In the genomic region with DNA sequence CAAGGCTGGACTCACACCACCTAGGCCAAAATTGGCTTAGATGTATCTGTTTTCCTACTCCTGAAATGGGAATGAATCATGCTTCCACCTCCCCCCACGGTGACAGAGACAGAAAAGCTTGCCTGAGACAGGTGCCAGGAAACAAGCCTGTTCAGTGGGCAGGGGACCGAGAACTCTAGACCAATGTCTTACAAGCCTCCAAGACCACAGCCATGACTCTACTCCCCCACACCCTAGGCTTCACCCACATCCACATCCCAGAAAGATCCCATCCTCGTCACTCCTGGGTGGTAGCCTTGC, we compare ENCODE assay signal across 9 mouse cellular contexts. TPM values are rescaled to one million over a fixed set of nuclear protein-coding genes. Genes with fewer than 3 reads are reported as not detected.
DNase-seq lines count a peak whose midpoint lies in the region; ATAC-seq and TF ChIP-seq lines count a peak whose summit lies in the region.
"Had no signal": no experiment of that assay in that cellular context is flagged by ENCODE, and none has a peak within 500 bp of the region (broad histone marks: within the 10 kb centered on the region; RNA-seq: fewer than 3 reads in every experiment).

No protein-coding gene starts in this region.

- peak overlapping the region; percentile 30; the same call in 1 of the 2 replicates for H3K4me2 ChIP-seq in heart, embryonic 11.5 days
- H3K4me2 ChIP-seq in lung, postnatal 0 days (replicated peaks; ENCODE audit: low read depth, low read length) = no peak overlapping the region
- H3K4me2 ChIP-seq in embryonic facial prominence, embryonic 14.5 days (ENCODE audit: low read depth, low read length) = peak overlapping the region; percentile 21
- H3K4me2 ChIP-seq in stomach, embryonic 15.5 days = peak overlapping the region; percentile 22; the same call in 1 of the 2 replicates

- peak overlapping the region; percentile 40; the same call in 1 of the 2 replicates for H3K9ac ChIP-seq in heart, embryonic 11.5 days (ENCODE audit: low read depth, low read length)
- H3K9ac ChIP-seq in lung, postnatal 0 days (replicated peaks; ENCODE audit: low read depth) = no peak overlapping the region
- no peak overlapping the region for H3K9ac ChIP-seq in embryonic facial prominence, embryonic 14.5 days (ENCODE audit: low read depth, low read length)
- no peak overlapping the region for H3K9ac ChIP-seq in stomach, embryonic 15.5 days

- peak overlapping the region; percentile 83 for H3K27ac ChIP-seq in heart, embryonic 11.5 days (ENCODE audit: low read depth, low read length)
- H3K27ac ChIP-seq in lung, postnatal 0 days (ENCODE audit: low read length) = peak overlapping the region; percentile 74
- peak overlapping the region; percentile 90 for H3K27ac ChIP-seq in embryonic facial prominence, embryonic 14.5 days (replicated peaks; ENCODE audit: low read depth, low read length)
- H3K27ac ChIP-seq in stomach, embryonic 15.5 days = peak overlapping the region; percentile 85
- H3K27ac ChIP-seq: macrophage had no signal

- TF ChIP-seq CTCF in lung, postnatal 0 days (IDR thresholded peaks at IDR 0.05) = no peak

- no peak for ATAC-seq in heart, embryonic 11.5 days (replicated peaks; ENCODE audit: insufficient number of reproducible peaks, low FRiP score, low TSS enrichment)
- no peak for ATAC-seq in lung, postnatal 0 days
- no peak; the same call in 1 of the 2 replicates for ATAC-seq in embryonic facial prominence, embryonic 14.5 days (ENCODE audit: low read depth)
- no peak for ATAC-seq in stomach, embryonic 15.5 days (ENCODE audit: insufficient read depth, low FRiP score, low read depth)

- H3K36me3 ChIP-seq in heart, embryonic 11.5 days (ENCODE audit: control insufficient read depth, insufficient read depth, low read length) = peaks cover 9% of the 10 kb centered on the region
- peaks cover 20% of the 10 kb centered on the region for H3K36me3 ChIP-seq in lung, postnatal 0 days (ENCODE audit: insufficient read depth, low read length)
- peaks cover 64% of the 10 kb centered on the region for H3K36me3 ChIP-seq in embryonic facial prominence, embryonic 14.5 days (ENCODE audit: control insufficient read depth, insufficient read depth, low read length)
- H3K36me3 ChIP-seq in stomach, embryonic 15.5 days = peaks cover 26% of the 10 kb centered on the region

- no peak overlapping the region for H3K4me3 ChIP-seq in heart, embryonic 11.5 days (ENCODE audit: low read depth, low read length)
- no peak overlapping the region for H3K4me3 ChIP-seq in lung, postnatal 0 days (ENCODE audit: low read depth, low read length)
- no peak overlapping the region for H3K4me3 ChIP-seq in embryonic facial prominence, embryonic 14.5 days (ENCODE audit: low read depth, low read length)
- no peak overlapping the region for H3K4me3 ChIP-seq in stomach, embryonic 15.5 days (replicated peaks)

- no peak for TF ChIP-seq EP300 in lung, postnatal 0 days (IDR thresholded peaks at IDR 0.05)

- DNase-seq in heart, adult 8-10 months (ENCODE audit: low spot score) = no peak
- no peak for DNase-seq in lung, postnatal 0 days (ENCODE audit: low spot score)
- DNase-seq in lung, adult 18-20 months = no peak
- DNase-seq in embryonic facial prominence, embryonic 14.5 days (ENCODE audit: low spot score) = no peak
- DNase-seq in layer of hippocampus, adult 9-11 months = no peak
- no peak for DNase-seq in layer of hippocampus, adult 9-10 months (ENCODE audit: low spot score)

- no peaks in the 10 kb centered on the region for H3K9me3 ChIP-seq in heart, embryonic 11.5 days (replicated peaks; ENCODE audit: control insufficient read depth, low read length)
- no peaks in the 10 kb centered on the region for H3K9me3 ChIP-seq in lung, postnatal 0 days (ENCODE audit: low read length)
- H3K9me3 ChIP-seq in embryonic facial prominence, embryonic 14.5 days (ENCODE audit: control insufficient read depth, low read length) = no peaks in the 10 kb centered on the region
- no peaks in the 10 kb centered on the region for H3K9me3 ChIP-seq in stomach, embryonic 15.5 days

- peaks cover 36% of the 10 kb centered on the region for H3K4me1 ChIP-seq in heart, embryonic 11.5 days (ENCODE audit: control insufficient read depth, insufficient read depth, low read length)
- peaks cover 15% of the 10 kb centered on the region for H3K4me1 ChIP-seq in lung, postnatal 0 days (ENCODE audit: insufficient read depth, low read depth, low read length)
- peaks cover 18% of the 10 kb centered on the region for H3K4me1 ChIP-seq in embryonic facial prominence, embryonic 14.5 days (ENCODE audit: control insufficient read depth, insufficient read depth, low read length)
- H3K4me1 ChIP-seq in stomach, embryonic 15.5 days = peaks cover 18% of the 10 kb centered on the region

- no peaks in the 10 kb centered on the region for H3K27me3 ChIP-seq in heart, embryonic 11.5 days (ENCODE audit: control insufficient read depth, insufficient read depth, low read length)
- no peaks in the 10 kb centered on the region for H3K27me3 ChIP-seq in lung, postnatal 0 days (replicated peaks; ENCODE audit: insufficient read depth, low read length)
- no peaks in the 10 kb centered on the region for H3K27me3 ChIP-seq in embryonic facial prominence, embryonic 14.5 days (replicated peaks; ENCODE audit: control insufficient read depth, insufficient read depth, low read length)
- H3K27me3 ChIP-seq in stomach, embryonic 15.5 days (replicated peaks) = no peaks in the 10 kb centered on the region

- 58% methylated on average over 3 of the region's 3 CpGs for WGBS in heart, embryonic 11.5 days (ENCODE audit: insufficient replicate concordance)
- WGBS in lung, postnatal 0 days = 43% methylated on average over 3 of the region's 3 CpGs
- WGBS in embryonic facial prominence, embryonic 14.5 days = 51% methylated on average over 3 of the region's 3 CpGs
- 56% methylated on average over 3 of the region's 3 CpGs for WGBS in stomach, embryonic 15.5 days

RNA-seq across cellular contexts. Expression of gene Plxna1, which starts 17.0 kb away (rescaled TPM):
- 8.9 and 9.9 TPM in 2 replicates for polyA plus RNA-seq in heart, embryonic 11.5 days (2014; fragmentation: Nextera tagmentation; extraction: Ambion mirVana)
- total RNA-seq in heart, adult 8-10 months (2022) = 10 to 100 TPM; 15.9 to 28.7 (median 20.2) TPM
- 13.6 and 29.2 TPM in 2 replicates for polyA plus RNA-seq in lung, postnatal 0 days (2015; fragmentation: Nextera tagmentation; extraction: Ambion mirVana)
- 31.7 and 31.8 TPM in 2 replicates for polyA plus RNA-seq in embryonic facial prominence, embryonic 14.5 days (2014; fragmentation: Nextera tagmentation; extraction: Ambion mirVana)
- polyA plus RNA-seq in stomach, embryonic 15.5 days (2015; fragmentation: Nextera tagmentation; extraction: Ambion mirVana) = 19.9 and 20.6 TPM in 2 replicates
